ENCODE assay signal across 28 mouse cellular contexts in genomic region chrX:95104361-95104760, GRCm38 (mm10).
"Had no signal": no experiment of that assay in that cellular context is flagged by ENCODE, and none has a peak within 500 bp of the region (broad histone marks: within the 10 kb centered on the region; RNA-seq: fewer than 3 reads in every experiment).

No protein-coding gene starts in this region.

- H3K4me1 ChIP-seq: embryonic facial prominence, embryonic 10.5 days; embryonic facial prominence, embryonic 12.5 days; embryonic facial prominence, embryonic 13.5 days; embryonic facial prominence, embryonic 15.5 days; forebrain, embryonic 10.5 days; forebrain, embryonic 12.5 days; forebrain, embryonic 13.5 days; forebrain, embryonic 15.5 days had no signal

- DNase-seq: cerebellum, adult 8-10 months; cerebellum, adult 9-10 months; cerebellum, adult 9-11 months; cerebellum, postnatal 10 days; cerebellum, postnatal 14 days; cerebellum, postnatal 25 days; cerebellum, postnatal 36 days; embryo, embryonic 11 days; forebrain, postnatal 0 days; gastrocnemius, adult 2 months; gastrocnemius, postnatal 10 days; gastrocnemius, postnatal 14 days; gastrocnemius, postnatal 25 days; gastrocnemius, postnatal 36 days; heart, adult 11 months; heart, adult 18-20 months; heart, adult 2 months had no signal

- ATAC-seq: forebrain, embryonic 13.5 days; forebrain, embryonic 14.5 days; forebrain, embryonic 15.5 days; forebrain, embryonic 16.5 days; forebrain, postnatal 0 days had no signal

- H3K36me3 ChIP-seq: embryonic facial prominence, embryonic 10.5 days; embryonic facial prominence, embryonic 12.5 days; embryonic facial prominence, embryonic 13.5 days; embryonic facial prominence, embryonic 15.5 days; forebrain, embryonic 10.5 days; forebrain, embryonic 12.5 days; forebrain, embryonic 15.5 days had no signal

- H3K4me3 ChIP-seq: embryonic facial prominence, embryonic 10.5 days; embryonic facial prominence, embryonic 12.5 days; embryonic facial prominence, embryonic 13.5 days; embryonic facial prominence, embryonic 15.5 days; erythroblast, embryonic 14.5 days; forebrain, embryonic 10.5 days; forebrain, embryonic 12.5 days; forebrain, embryonic 13.5 days; forebrain, embryonic 15.5 days; gastrocnemius, adult 2 months; heart, adult 2 months had no signal

- H3K27me3 ChIP-seq: embryonic facial prominence, embryonic 12.5 days; embryonic facial prominence, embryonic 13.5 days; embryonic facial prominence, embryonic 15.5 days; forebrain, embryonic 12.5 days; forebrain, embryonic 13.5 days; forebrain, embryonic 15.5 days had no signal

- H3K27ac ChIP-seq: embryonic facial prominence, embryonic 10.5 days; embryonic facial prominence, embryonic 12.5 days; embryonic facial prominence, embryonic 13.5 days; embryonic facial prominence, embryonic 15.5 days; forebrain, embryonic 10.5 days; forebrain, embryonic 12.5 days; forebrain, embryonic 13.5 days; forebrain, embryonic 15.5 days; gastrocnemius, adult 2 months; heart, adult 2 months had no signal

- H3K9me3 ChIP-seq: embryonic facial prominence, embryonic 10.5 days; embryonic facial prominence, embryonic 12.5 days; embryonic facial prominence, embryonic 13.5 days; embryonic facial prominence, embryonic 15.5 days; forebrain, embryonic 10.5 days; forebrain, embryonic 12.5 days; forebrain, embryonic 13.5 days; forebrain, embryonic 15.5 days had no signal
